Mouse (Mus musculus): ENCODE measurements around the gene Tecr. TPM values are rescaled to one million over a fixed set of nuclear protein-coding genes. Genes with fewer than 3 reads are reported as not detected.

Tecr gene
- polyA plus RNA-seq, 1 experiment from 2014 or later: 760 TPM

DNA sequence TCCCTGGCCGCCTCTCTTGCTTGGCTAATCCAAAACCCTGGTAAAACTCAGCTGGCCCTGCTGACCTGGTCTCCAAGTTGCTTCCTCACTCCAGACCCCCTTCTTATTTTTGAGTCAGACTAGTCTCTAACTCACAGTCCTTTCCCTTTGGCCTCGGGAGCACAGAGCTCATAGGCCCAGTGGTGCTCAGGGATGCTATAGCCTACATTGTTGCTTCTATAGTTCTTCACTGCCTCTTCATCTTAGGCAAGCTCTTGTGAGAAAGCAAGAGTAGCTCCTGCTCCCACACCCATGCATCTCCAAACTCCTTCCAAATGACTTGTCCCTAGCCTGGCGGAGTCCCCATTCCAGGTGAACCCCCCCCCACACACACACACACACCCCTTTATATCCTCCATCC, 40.1 kb downstream of the Tecr start:
- Histone ChIP-seq H3K4me1 (ENCODE audit: control insufficient read depth, insufficient read depth, low read length) (peaks cover 9% of the 10 kb centered on the region), H3K4me2 (ENCODE audit: low read depth) (peak overlapping the region; percentile 86), H3K27me3 (ENCODE audit: control insufficient read depth, insufficient read depth, low read length) (no peaks in the 10 kb centered on the region), H3K9ac (ENCODE audit: low read length) (peak overlapping the region; percentile 79), H3K36me3 (ENCODE audit: control insufficient read depth, insufficient read depth, low read length) (peaks cover 15% of the 10 kb centered on the region), H3K9me3 (ENCODE audit: control insufficient read depth, low read length) (no peaks in the 10 kb centered on the region), H3K27ac (ENCODE audit: low read depth, low read length) (no peak overlapping the region), H3K4me3 (ENCODE audit: low read depth, low read length) (peak overlapping the region; percentile 72)
- ATAC-seq (ENCODE audit: insufficient read depth, low FRiP score, low TSS enrichment): no peak
- 68% methylated on average over 3 of the region's 3 CpGs for WGBS
- DNase-seq (ENCODE audit: low spot score): no peak

DNA sequence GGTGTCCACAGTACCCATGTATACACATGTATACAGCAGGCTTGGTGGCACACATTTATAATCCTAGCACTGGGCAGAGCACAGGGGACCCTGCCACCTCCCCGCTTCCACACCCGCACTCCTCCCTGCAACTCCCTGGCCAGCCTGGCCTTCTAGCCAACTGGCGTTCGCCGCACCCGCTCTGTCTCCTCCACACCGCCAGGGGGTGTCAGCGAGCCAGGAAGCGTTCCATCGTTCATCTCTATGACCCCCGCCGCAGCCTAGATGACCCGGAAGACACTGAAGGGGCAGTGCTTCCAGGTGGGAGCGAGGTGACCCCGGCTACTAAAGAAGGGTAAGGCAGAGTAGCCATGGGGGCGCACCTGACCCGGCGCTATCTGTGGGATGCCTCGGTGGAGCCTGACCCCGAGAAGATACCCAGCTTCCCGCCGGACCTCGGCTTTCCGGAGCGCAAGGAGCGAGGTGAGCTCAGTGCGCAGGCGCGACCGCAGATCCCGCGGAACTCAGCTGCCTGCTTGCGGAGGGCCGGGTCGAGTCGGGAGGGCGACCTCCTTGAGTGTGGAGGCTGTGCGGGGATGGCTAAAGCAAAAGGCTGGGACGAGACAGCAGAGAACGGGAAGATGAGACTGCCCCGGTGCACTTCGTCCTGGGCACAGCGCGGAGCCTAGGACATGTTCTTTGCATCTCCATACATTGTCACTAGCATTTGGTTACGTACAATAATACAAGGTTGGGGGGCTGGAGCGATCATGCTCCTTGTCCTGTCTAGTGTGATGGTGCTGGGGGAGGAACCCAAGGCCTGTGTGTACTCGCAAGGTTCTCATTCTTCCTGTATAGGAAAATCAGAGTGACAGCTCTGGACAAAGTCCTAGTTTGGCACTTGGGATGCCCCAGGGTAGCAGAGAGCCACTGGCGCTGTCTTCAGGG, 41.0 kb downstream of the Tecr start, which contains the start of gene Ndufb7:
Ndufb7 (plus strand) TSS at position 203 of the 927 bp plus-strand sequence.
- peak; percentile 87 for ATAC-seq (ENCODE audit: insufficient read depth, low FRiP score, low TSS enrichment)
- Histone ChIP-seq H3K9me3 (ENCODE audit: control insufficient read depth, low read length) (no peaks in the 10 kb centered on the region), H3K27me3 (ENCODE audit: control insufficient read depth, insufficient read depth, low read length) (no peaks in the 10 kb centered on the region), H3K4me1 (ENCODE audit: control insufficient read depth, insufficient read depth, low read length) (peaks cover 9% of the 10 kb centered on the region), H3K36me3 (ENCODE audit: control insufficient read depth, insufficient read depth, low read length) (peaks cover 9% of the 10 kb centered on the region), H3K4me2 (ENCODE audit: low read depth) (peak within 1 kb of the TSS; percentile 86), H3K9ac (ENCODE audit: low read length) (peak within 1 kb of the TSS; percentile 79), H3K4me3 (ENCODE audit: low read depth, low read length) (peak within 1 kb of the TSS; percentile 72), H3K27ac (ENCODE audit: low read depth, low read length) (peak within 1 kb of the TSS; percentile 68; the same call in 1 of the 2 replicates)
- under 1% methylated on average over 48 of the region's 48 CpGs for WGBS
- peak; percentile 96 for DNase-seq (ENCODE audit: low spot score)

DNA sequence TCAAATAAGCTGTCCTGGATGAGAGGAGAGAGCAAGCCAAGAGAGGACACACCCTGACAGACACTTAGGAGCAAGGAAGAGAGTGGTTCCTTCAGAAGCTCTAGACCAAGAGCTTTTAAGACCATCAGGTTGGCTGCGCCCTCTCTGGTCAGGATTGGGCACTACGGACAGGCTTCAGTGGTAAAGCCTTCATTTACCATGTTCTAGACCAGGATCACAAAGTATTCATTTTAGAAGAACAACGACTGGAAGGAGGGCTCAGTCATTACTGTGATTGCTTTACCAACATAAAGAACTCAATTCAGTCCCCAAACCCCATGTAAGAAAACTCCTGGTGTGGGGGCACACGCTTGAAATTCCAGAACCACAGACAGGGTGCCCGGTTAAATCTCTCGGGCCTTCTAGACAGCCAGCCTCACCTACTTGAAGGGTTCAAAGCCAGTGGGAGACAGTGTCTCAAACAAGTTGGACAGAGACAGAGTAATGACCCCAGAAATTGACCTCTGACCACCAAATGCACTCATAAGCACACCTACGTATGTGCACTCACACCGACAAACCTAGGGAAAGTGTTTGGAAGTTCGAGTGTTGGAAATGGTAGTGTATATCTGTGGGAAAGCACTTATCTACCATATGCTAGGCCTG, 41.9 kb downstream of the Tecr start:
- no peak overlapping the region for H3K9ac ChIP-seq (ENCODE audit: low read length)
- ATAC-seq (ENCODE audit: insufficient read depth, low FRiP score, low TSS enrichment) (peak; percentile 20; the same call in 1 of the 2 replicates), DNase-seq (ENCODE audit: low spot score) (peak; percentile 49)
- H3K4me2 ChIP-seq (ENCODE audit: low read depth): no peak overlapping the region
- no peak overlapping the region for H3K4me3 ChIP-seq (ENCODE audit: low read depth, low read length)
- H3K27me3 ChIP-seq (ENCODE audit: control insufficient read depth, insufficient read depth, low read length): no peaks in the 10 kb centered on the region
- peaks cover 9% of the 10 kb centered on the region for H3K4me1 ChIP-seq (ENCODE audit: control insufficient read depth, insufficient read depth, low read length)
- whole genome bisulfite sequencing: 74% methylated on average over 9 of the region's 9 CpGs
- peaks cover 7% of the 10 kb centered on the region for H3K36me3 ChIP-seq (ENCODE audit: control insufficient read depth, insufficient read depth, low read length)
- H3K27ac ChIP-seq (ENCODE audit: low read depth, low read length): no peak overlapping the region
- H3K9me3 ChIP-seq (ENCODE audit: control insufficient read depth, low read length): no peaks in the 10 kb centered on the region

DNA sequence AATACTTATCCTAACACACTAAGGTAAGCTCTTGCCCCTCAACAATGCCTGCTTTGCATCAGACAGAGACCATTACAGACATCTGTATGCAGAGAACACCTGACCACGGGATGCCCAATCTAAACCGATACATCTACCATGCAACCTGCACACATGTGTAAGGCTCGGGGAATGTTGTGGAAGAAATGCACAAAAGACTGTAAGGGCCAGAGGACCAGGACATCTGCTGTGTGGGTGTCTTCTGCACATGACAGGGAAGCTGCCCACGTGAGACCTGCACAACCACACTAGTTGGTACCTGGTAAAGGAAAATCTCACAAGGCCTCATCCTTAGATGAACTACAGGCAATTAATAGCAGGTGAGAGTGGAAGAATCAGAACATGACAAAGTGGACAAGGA, 44.5 kb downstream of the Tecr start:
- WGBS: 78% methylated on average over 4 of the region's 4 CpGs

DNA sequence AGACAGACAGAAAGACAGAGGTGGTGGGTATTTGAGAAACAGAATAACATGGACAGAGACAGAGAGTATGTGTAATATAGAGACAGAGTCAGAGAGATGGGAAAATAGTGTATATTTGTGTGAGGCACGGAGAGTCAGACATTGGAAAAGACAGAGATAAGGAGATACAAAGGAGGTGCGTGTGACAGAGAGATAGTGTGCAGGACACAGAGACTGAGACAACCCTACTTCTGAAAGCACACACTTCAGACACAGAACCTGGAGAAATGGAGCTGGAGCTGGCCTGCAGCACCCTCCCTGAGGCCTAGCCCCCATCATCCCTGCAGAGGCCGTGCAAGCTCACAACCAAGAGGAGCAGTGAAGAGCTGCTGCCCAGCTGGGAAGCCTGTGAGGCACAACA, 45.1 kb downstream of the Tecr start:
- ATAC-seq (ENCODE audit: insufficient read depth, low FRiP score, low TSS enrichment) (no peak), DNase-seq (ENCODE audit: low spot score) (no peak)
- H3K9me3 ChIP-seq (ENCODE audit: control insufficient read depth, low read length): no peaks in the 10 kb centered on the region
- WGBS: 81% methylated on average over 3 of the region's 3 CpGs
- H3K27ac ChIP-seq (ENCODE audit: low read depth, low read length): no peak overlapping the region
- H3K27me3 ChIP-seq (ENCODE audit: control insufficient read depth, insufficient read depth, low read length): no peaks in the 10 kb centered on the region
- H3K4me1 ChIP-seq (ENCODE audit: control insufficient read depth, insufficient read depth, low read length): peaks cover 6% of the 10 kb centered on the region
- H3K9ac ChIP-seq (ENCODE audit: low read length): no peak overlapping the region
- H3K4me3 ChIP-seq (ENCODE audit: low read depth, low read length): no peak overlapping the region
- H3K4me2 ChIP-seq (ENCODE audit: low read depth): no peak overlapping the region
- H3K36me3 ChIP-seq (ENCODE audit: control insufficient read depth, insufficient read depth, low read length): no peaks in the 10 kb centered on the region

More for the DNA sequence above, 44.5 kb downstream of the Tecr start:
- H3K4me2 ChIP-seq (ENCODE audit: low read depth): no peak overlapping the region
- DNase-seq (ENCODE audit: low spot score): no peak
- H3K27ac ChIP-seq (ENCODE audit: low read depth, low read length): no peak overlapping the region
- no peaks in the 10 kb centered on the region for H3K9me3 ChIP-seq (ENCODE audit: control insufficient read depth, low read length)
- no peak overlapping the region for H3K4me3 ChIP-seq (ENCODE audit: low read depth, low read length)
- no peaks in the 10 kb centered on the region for H3K36me3 ChIP-seq (ENCODE audit: control insufficient read depth, insufficient read depth, low read length)
- H3K9ac ChIP-seq (ENCODE audit: low read length): no peak overlapping the region
- peaks cover 9% of the 10 kb centered on the region for H3K4me1 ChIP-seq (ENCODE audit: control insufficient read depth, insufficient read depth, low read length)
- no peak for ATAC-seq (ENCODE audit: insufficient read depth, low FRiP score, low TSS enrichment)
- H3K27me3 ChIP-seq (ENCODE audit: control insufficient read depth, insufficient read depth, low read length): no peaks in the 10 kb centered on the region

DNA sequence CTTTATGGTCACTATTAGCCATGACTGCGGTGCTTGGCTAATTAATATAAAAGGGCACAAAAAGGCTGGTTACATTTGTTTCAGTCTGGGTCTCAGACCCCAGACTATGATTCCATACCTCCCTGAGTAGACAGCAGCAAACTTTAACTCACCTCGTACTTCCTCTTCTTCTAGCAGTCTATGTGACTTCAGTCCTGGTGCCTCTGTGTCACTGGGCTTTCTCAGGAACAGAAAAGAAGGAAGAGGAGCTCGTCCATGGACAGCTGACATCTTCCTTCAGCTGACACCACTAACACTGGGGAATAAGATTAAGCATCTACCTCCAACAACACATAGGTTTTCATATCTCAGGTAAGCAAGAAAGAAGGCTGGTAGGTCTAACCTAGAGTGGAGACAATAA, 72.0 kb downstream of the Tecr start, which contains the start of gene Olfr370:
Olfr370 (plus strand) TSS at position 45 of the 400 bp plus-strand sequence.
- 72% methylated on average over 3 of the region's 3 CpGs for WGBS
- Histone ChIP-seq H3K4me1 (ENCODE audit: control insufficient read depth, insufficient read depth, low read length) (no peaks in the 10 kb centered on the region), H3K4me2 (ENCODE audit: low read depth) (no peak within 1 kb of the TSS), H3K27me3 (ENCODE audit: control insufficient read depth, insufficient read depth, low read length) (no peaks in the 10 kb centered on the region), H3K9me3 (ENCODE audit: control insufficient read depth, low read length) (no peaks in the 10 kb centered on the region), H3K36me3 (ENCODE audit: control insufficient read depth, insufficient read depth, low read length) (no peaks in the 10 kb centered on the region), H3K4me3 (ENCODE audit: low read depth, low read length) (no peak within 1 kb of the TSS), H3K9ac (ENCODE audit: low read length) (no peak within 1 kb of the TSS), H3K27ac (ENCODE audit: low read depth, low read length) (no peak within 1 kb of the TSS)
- ATAC-seq (ENCODE audit: insufficient read depth, low FRiP score, low TSS enrichment) (no peak), DNase-seq (ENCODE audit: low spot score) (no peak)

DNA sequence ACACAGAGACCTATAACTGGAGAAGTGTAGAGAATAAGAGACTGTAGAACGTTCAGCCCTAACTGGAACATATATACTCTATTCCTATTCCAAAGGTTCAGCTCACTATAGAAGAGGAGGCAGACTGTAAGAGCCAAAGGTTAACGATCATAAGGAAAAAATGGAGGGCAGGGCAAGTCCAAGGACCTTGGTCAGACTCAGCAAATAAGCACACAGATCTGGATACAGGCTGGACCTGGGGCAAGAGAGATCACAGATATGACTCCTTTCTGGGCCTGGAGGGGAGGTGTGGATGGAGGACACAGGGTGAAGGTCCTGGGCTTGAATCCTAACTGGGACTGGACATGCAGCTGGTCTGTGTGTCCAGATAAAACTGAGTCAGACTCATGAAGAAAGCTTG, 73.0 kb downstream of the Tecr start:
- Histone ChIP-seq H3K4me3 (ENCODE audit: low read depth, low read length) (no peak overlapping the region), H3K4me1 (ENCODE audit: control insufficient read depth, insufficient read depth, low read length) (no peaks in the 10 kb centered on the region), H3K27me3 (ENCODE audit: control insufficient read depth, insufficient read depth, low read length) (no peaks in the 10 kb centered on the region), H3K9me3 (ENCODE audit: control insufficient read depth, low read length) (no peaks in the 10 kb centered on the region), H3K4me2 (ENCODE audit: low read depth) (no peak overlapping the region), H3K27ac (ENCODE audit: low read depth, low read length) (no peak overlapping the region), H3K36me3 (ENCODE audit: control insufficient read depth, insufficient read depth, low read length) (no peaks in the 10 kb centered on the region), H3K9ac (ENCODE audit: low read length) (no peak overlapping the region)
- ATAC-seq (ENCODE audit: insufficient read depth, low FRiP score, low TSS enrichment) (no peak), DNase-seq (ENCODE audit: low spot score) (no peak)
- 81% methylated on average over 2 of the region's 2 CpGs for WGBS
